Mouse (Mus musculus): ENCODE results near the gene Gm26558. TPM values are rescaled to one million over a fixed set of nuclear protein-coding genes. Genes with fewer than 3 reads are reported as not detected.

Gm26558 gene
- polyA plus RNA-seq, 1 experiment from 2014 or later, result 3.6 TPM

DNA sequence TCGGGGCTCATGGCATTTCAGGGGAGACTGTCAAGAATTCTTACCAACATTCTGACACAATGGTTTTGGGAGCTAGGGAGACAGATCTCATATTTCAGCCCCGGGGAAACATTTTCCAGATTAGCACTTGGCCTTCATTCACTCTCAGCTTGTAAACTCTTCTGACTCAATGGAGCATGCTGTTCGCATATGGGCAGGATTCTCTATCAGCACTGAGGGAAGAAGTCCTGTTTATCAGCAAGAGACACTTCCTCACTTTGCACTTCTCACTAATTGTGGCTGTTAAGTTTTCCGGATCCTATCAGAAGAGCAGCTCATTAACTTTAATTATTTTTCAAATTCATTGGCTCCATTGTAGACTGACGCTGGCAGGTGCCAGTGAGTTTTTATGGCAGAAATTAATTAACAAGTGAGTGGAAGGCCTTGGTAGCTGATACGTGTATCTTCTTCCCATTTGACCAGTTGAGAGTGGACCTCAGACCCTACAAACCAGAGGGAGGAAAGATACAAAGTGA is 16.6 kb downstream of the Gm26558 start:
- Histone ChIP-seq H3K36me3 (no peaks in the 10 kb centered on the region), H3K4me3 (no peak overlapping the region), H3K4me2 (replicated peaks) (no peak overlapping the region), H3K9ac (replicated peaks) (no peak overlapping the region), H3K9me3 (no peaks in the 10 kb centered on the region), H3K27ac (replicated peaks) (no peak overlapping the region), H3K27me3 (no peaks in the 10 kb centered on the region), H3K4me1 (0 out of 2 replicates have a peak, but pooled peaks cover 5% of the 10 kb centered on the region)
- no peak for ATAC-seq (ENCODE audit: low FRiP score, low read depth)
- 84% methylated on average over 6 of the region's 6 CpGs for WGBS

DNA sequence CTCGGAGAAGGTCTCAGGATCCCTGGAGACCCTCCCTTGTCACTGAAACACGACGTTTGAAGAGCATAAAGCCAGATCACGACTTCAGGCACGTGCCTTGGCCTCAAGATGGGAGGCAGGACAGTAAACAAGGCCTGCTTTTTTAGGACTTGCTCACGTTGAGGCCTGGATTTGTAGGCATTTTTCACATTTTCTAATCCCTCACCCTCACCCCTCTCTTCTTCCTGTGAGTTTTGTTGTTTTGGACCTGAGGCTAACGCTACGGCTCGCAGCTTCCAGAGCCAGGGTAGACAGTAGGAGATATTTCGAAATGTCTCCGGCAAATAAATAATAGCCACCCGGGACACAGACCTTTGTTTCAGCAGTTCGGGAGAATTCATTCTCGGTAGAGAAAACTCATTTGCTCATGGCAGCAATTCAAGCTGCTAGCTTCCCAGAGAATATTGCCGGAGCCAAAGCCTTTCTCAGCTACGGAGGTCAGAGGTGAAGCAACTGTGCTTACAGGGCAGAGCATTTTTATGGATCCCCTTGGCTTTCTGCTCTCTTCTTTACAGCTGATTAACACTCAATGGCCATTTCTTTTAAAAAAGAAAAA is 18.8 kb downstream of the Gm26558 start:
- WGBS, result 54% methylated on average over 16 of the region's 16 CpGs
- Histone ChIP-seq H3K4me1 (0 out of 2 replicates have a peak, but pooled peaks cover 5% of the 10 kb centered on the region), H3K9ac (replicated peaks) (no peak overlapping the region), H3K9me3 (no peaks in the 10 kb centered on the region), H3K27ac (replicated peaks) (no peak overlapping the region), H3K27me3 (no peaks in the 10 kb centered on the region), H3K4me3 (no peak overlapping the region), H3K36me3 (no peaks in the 10 kb centered on the region), H3K4me2 (replicated peaks) (no peak overlapping the region)
- ATAC-seq (ENCODE audit: low FRiP score, low read depth), result no peak

- Histone ChIP-seq H3K27me3 (no peaks in the 10 kb centered on the region), H3K4me2 (replicated peaks) (no peak overlapping the region), H3K9me3 (no peaks in the 10 kb centered on the region), H3K27ac (replicated peaks) (no peak overlapping the region), H3K4me3 (no peak overlapping the region), H3K36me3 (no peaks in the 10 kb centered on the region), H3K4me1 (0 out of 2 replicates have a peak, but pooled peaks cover 5% of the 10 kb centered on the region), H3K9ac (replicated peaks) (no peak overlapping the region)
- ATAC-seq (ENCODE audit: low FRiP score, low read depth), result no peak
Measured at GRCm38 (mm10) chr2:70640968-70641367, 20.9 kb downstream of the Gm26558 start.

GRCm38 (mm10) chr2:70634028-70634690 is 27.7 kb downstream of the Gm26558 start:
- Histone ChIP-seq H3K27ac (replicated peaks) (no peak overlapping the region), H3K9ac (replicated peaks) (no peak overlapping the region), H3K9me3 (no peaks in the 10 kb centered on the region), H3K4me2 (replicated peaks) (no peak overlapping the region), H3K4me3 (no peak overlapping the region), H3K36me3 (no peaks in the 10 kb centered on the region), H3K4me1 (0 out of 2 replicates have a peak, but pooled peaks cover 2% of the 10 kb centered on the region), H3K27me3 (no peaks in the 10 kb centered on the region)
- WGBS, result 87% methylated on average over 5 of the region's 5 CpGs
- no peak for ATAC-seq (ENCODE audit: low FRiP score, low read depth)

GRCm38 (mm10) chr2:70632412-70632811 is 29.5 kb downstream of the Gm26558 start:
- H3K4me1 ChIP-seq, result 0 out of 2 replicates have a peak, but pooled peaks cover 2% of the 10 kb centered on the region
- no peak for ATAC-seq (ENCODE audit: low FRiP score, low read depth)
- no peaks in the 10 kb centered on the region for H3K36me3 ChIP-seq
- no peak overlapping the region for H3K4me2 ChIP-seq (replicated peaks)
- H3K9me3 ChIP-seq, result no peaks in the 10 kb centered on the region
- H3K9ac ChIP-seq (replicated peaks), result no peak overlapping the region
- no peak overlapping the region for H3K27ac ChIP-seq (replicated peaks)
- no peaks in the 10 kb centered on the region for H3K27me3 ChIP-seq
- WGBS, result 84% methylated on average over 1 of the region's 1 CpGs
- no peak overlapping the region for H3K4me3 ChIP-seq

GRCm38 (mm10) chr2:70631321-70631720 is 30.6 kb downstream of the Gm26558 start:
- no peak overlapping the region for H3K27ac ChIP-seq (replicated peaks)
- 81% methylated on average over 1 of the region's 1 CpGs for WGBS
- H3K36me3 ChIP-seq, result no peaks in the 10 kb centered on the region
- H3K4me1 ChIP-seq, result 0 out of 2 replicates have a peak, but pooled peaks cover 2% of the 10 kb centered on the region
- H3K4me3 ChIP-seq, result no peak overlapping the region
- no peak overlapping the region for H3K9ac ChIP-seq (replicated peaks)
- no peaks in the 10 kb centered on the region for H3K27me3 ChIP-seq
- no peaks in the 10 kb centered on the region for H3K9me3 ChIP-seq
- no peak overlapping the region for H3K4me2 ChIP-seq (replicated peaks)
- no peak for ATAC-seq (ENCODE audit: low FRiP score, low read depth)

GRCm38 (mm10) chr2:70629921-70630320 is 32.0 kb downstream of the Gm26558 start:
- 0 out of 2 replicates have a peak, but pooled peaks cover 2% of the 10 kb centered on the region for H3K4me1 ChIP-seq
- ATAC-seq (ENCODE audit: low FRiP score, low read depth), result no peak
- H3K27me3 ChIP-seq, result no peaks in the 10 kb centered on the region
- no peak overlapping the region for H3K27ac ChIP-seq (replicated peaks)
- no peaks in the 10 kb centered on the region for H3K36me3 ChIP-seq
- no peak overlapping the region for H3K9ac ChIP-seq (replicated peaks)
- H3K9me3 ChIP-seq, result no peaks in the 10 kb centered on the region
- no peak overlapping the region for H3K4me3 ChIP-seq
- peak overlapping the region; percentile 22; the same call in 1 of the 2 replicates for H3K4me2 ChIP-seq (replicated peaks)
- 83% methylated on average over 3 of the region's 3 CpGs for WGBS

DNA sequence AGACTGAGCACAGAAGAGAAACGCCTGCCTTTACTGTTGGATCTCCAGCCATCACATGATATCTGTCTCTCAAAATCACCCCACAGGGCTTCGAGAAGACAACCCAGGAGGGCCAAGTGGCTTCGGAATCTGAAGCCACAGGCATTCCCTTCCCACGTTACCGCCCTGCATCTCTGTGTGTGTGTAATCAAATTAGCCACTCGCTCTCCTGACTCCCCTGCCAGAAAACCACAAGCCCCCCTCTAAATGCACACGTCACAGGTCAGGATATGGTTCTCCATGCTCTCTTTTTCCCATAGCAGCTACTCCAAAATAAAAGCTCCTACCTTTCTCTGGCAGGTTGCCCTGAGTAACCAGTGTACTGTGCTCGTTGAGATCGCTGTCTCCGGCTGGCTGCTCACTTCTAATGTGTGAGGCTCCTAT is 32.6 kb downstream of the Gm26558 start:
- Histone ChIP-seq H3K36me3 (no peaks in the 10 kb centered on the region), H3K9me3 (no peaks in the 10 kb centered on the region), H3K4me1 (0 out of 2 replicates have a peak, but pooled peaks cover 2% of the 10 kb centered on the region), H3K4me3 (no peak overlapping the region), H3K27ac (replicated peaks) (no peak overlapping the region), H3K9ac (replicated peaks) (no peak overlapping the region), H3K4me2 (replicated peaks) (peak overlapping the region; percentile 22), H3K27me3 (no peaks in the 10 kb centered on the region)
- WGBS, result 23% methylated on average over 10 of the region's 10 CpGs
- ATAC-seq (ENCODE audit: low FRiP score, low read depth), result peak; percentile 60

DNA sequence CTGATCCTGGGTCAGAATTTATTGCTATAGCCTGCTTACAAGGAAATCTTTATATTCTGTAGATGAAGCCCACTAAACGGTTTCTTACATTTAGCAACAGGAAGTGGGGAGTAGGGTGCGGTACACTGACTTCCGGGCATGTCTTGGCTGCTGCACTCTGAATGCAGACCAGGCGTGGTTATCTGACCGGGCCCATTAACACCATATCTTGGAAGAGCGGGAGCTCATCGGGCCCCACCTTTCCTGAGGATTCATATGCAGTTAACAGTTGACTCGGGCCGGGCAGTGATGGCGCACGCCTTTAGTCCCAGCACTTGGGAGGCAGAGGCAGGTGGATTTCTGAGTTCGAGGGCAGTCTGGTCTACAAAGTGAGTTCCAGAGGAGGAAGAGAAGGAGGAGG is 33.5 kb downstream of the Gm26558 start:
- H3K9ac ChIP-seq (replicated peaks), result no peak overlapping the region
- WGBS, result 94% methylated on average over 12 of the region's 12 CpGs
- H3K4me2 ChIP-seq (replicated peaks), result no peak overlapping the region
- H3K36me3 ChIP-seq, result no peaks in the 10 kb centered on the region
- ATAC-seq (ENCODE audit: low FRiP score, low read depth), result no peak
- no peaks in the 10 kb centered on the region for H3K9me3 ChIP-seq
- 0 out of 2 replicates have a peak, but pooled peaks cover 2% of the 10 kb centered on the region for H3K4me1 ChIP-seq
- H3K4me3 ChIP-seq, result no peak overlapping the region
- H3K27me3 ChIP-seq, result no peaks in the 10 kb centered on the region
- no peak overlapping the region for H3K27ac ChIP-seq (replicated peaks)

DNA sequence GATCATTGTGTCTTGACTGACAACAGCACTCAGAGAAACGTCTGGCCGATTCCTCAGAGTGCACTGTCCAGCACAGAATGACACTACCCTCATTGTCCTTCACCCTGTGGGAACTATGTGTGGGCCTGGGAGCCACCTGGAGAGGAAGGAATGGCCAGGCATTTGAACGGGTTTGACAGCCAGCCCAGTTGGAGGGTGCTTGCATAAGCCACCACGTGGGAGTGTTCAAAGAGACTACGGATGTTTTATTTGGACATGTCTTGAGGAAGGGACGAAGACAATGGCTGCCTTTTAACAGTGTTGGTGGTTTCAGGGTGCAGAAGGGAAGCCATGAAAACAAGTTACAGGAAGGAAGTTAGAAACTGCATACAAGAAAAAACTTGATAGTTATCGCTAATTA is 36.1 kb downstream of the Gm26558 start:
- H3K27ac ChIP-seq (replicated peaks), result no peak overlapping the region
- H3K9me3 ChIP-seq, result no peaks in the 10 kb centered on the region
- no peaks in the 10 kb centered on the region for H3K36me3 ChIP-seq
- no peaks in the 10 kb centered on the region for H3K27me3 ChIP-seq
- 77% methylated on average over 7 of the region's 7 CpGs for WGBS
- no peak for ATAC-seq (ENCODE audit: low FRiP score, low read depth)
- no peak overlapping the region for H3K4me3 ChIP-seq
- H3K9ac ChIP-seq (replicated peaks), result no peak overlapping the region
- 0 out of 2 replicates have a peak, but pooled peaks cover 2% of the 10 kb centered on the region for H3K4me1 ChIP-seq
- no peak overlapping the region for H3K4me2 ChIP-seq (replicated peaks)

GRCm38 (mm10) chr2:70622244-70622643 is 39.7 kb downstream of the Gm26558 start:
- WGBS, result 73% methylated on average over 4 of the region's 4 CpGs
- H3K4me3 ChIP-seq, result no peak overlapping the region
- H3K4me1 ChIP-seq, result no peaks in the 10 kb centered on the region
- no peaks in the 10 kb centered on the region for H3K9me3 ChIP-seq
- no peak for ATAC-seq (ENCODE audit: low FRiP score, low read depth)
- H3K9ac ChIP-seq (replicated peaks), result no peak overlapping the region
- H3K27ac ChIP-seq (replicated peaks), result no peak overlapping the region
- no peaks in the 10 kb centered on the region for H3K27me3 ChIP-seq
- no peaks in the 10 kb centered on the region for H3K36me3 ChIP-seq
- no peak overlapping the region for H3K4me2 ChIP-seq (replicated peaks)

DNA sequence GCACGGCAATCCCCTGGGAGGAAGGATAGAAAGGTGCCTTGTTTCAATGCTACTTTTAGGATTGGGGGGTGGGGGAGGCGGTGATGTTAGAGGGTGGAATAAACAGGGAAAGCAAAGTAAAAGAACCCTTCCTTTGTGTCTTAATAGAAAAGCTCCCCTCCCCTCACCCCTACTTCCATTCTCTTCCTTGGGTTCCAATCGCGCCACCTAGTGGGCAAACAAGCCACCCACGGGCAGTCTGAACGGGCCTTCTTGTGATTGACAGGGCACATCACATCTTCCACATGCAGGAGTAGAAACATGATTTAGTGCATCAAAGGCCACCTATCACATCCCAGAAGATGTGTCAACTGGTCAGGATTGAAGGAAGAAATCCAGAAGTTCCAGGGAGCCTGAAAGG is 41.7 kb downstream of the Gm26558 start:
- H3K4me3 ChIP-seq, result no peak overlapping the region
- H3K9ac ChIP-seq (replicated peaks), result no peak overlapping the region
- no peaks in the 10 kb centered on the region for H3K4me1 ChIP-seq
- ATAC-seq (ENCODE audit: low FRiP score, low read depth), result no peak
- no peak overlapping the region for H3K27ac ChIP-seq (replicated peaks)
- H3K4me2 ChIP-seq (replicated peaks), result no peak overlapping the region
- H3K27me3 ChIP-seq, result no peaks in the 10 kb centered on the region
- H3K36me3 ChIP-seq, result no peaks in the 10 kb centered on the region
- WGBS, result 14% methylated on average over 6 of the region's 6 CpGs
- H3K9me3 ChIP-seq, result no peaks in the 10 kb centered on the region

Data from midbrain, embryonic 12.5 days (tissue).